Mouse (Mus musculus) CH12.LX (cell line): ENCODE results near the gene Svep1. TPM values are rescaled to one million over a fixed set of nuclear protein-coding genes. Genes with fewer than 3 reads are reported as not detected.

Source experiments
- DNase-seq: peaks from one replicate; pipeline ENCODE4 v3.0.0-alpha.2; 2013; ENCODE audit errors: extremely low read depth
- H3K27ac ChIP-seq: 2 replicates; pipeline ENCODE4 v1.5.1; 2012; ENCODE audit warnings: low read depth, mild to moderate bottlenecking, control low read depth, moderate library complexity; ENCODE audit not compliant: insufficient read depth
- H3K27me3 ChIP-seq: replicated peaks from 2 replicates; pipeline ENCODE3; 2012; ENCODE audit warnings: inconsistent platforms
- H3K36me3 ChIP-seq, 2 experiments: replicated peaks in 1 of 2; 2 replicates each; pipeline versions ENCODE3 to v1.6.1; 2012; ENCODE audit warnings: inconsistent platforms in 1 of 2, low read length in 1 of 2, mild to moderate bottlenecking in 1 of 2, mixed read lengths in 1 of 2, moderate library complexity in 1 of 2; ENCODE audit not compliant: control insufficient read depth in 1 of 2, insufficient read depth in 1 of 2
- H3K4me1 ChIP-seq, 2 experiments: 2 replicates each; pipeline ENCODE4 v1.6.1; 2012; ENCODE audit warnings: inconsistent platforms in 1 of 2, moderate library complexity in 1 of 2; ENCODE audit not compliant: insufficient read depth in 2 of 2, control insufficient read depth in 1 of 2
- H3K4me2 ChIP-seq: 2 replicates; pipeline ENCODE4 v1.6.1; 2012; ENCODE audit warnings: low read depth, mild to moderate bottlenecking, control low read depth; ENCODE audit not compliant: poor library complexity, insufficient read depth, severe bottlenecking
- H3K4me3 ChIP-seq, 3 experiments: fragments of 150-350 bp in 1 of 3; sonication (generic) in 1 of 3; replicated peaks in 1 of 3; 2 replicates each; pipeline versions ENCODE3 to v1.5.1; 2011 to 2012; ENCODE audit warnings: low read depth in 2 of 3, low read length in 2 of 3, mild to moderate bottlenecking in 2 of 3, moderate library complexity in 2 of 3, control low read depth in 1 of 3, improper control_type of control experiment in 1 of 3, inconsistent platforms in 1 of 3, mixed read lengths in 1 of 3; ENCODE audit not compliant: poor library complexity in 1 of 3
- H3K79me2 ChIP-seq: replicated peaks from 2 replicates; pipeline ENCODE4 v1.6.1; 2012; ENCODE audit warnings: mild to moderate bottlenecking, moderate library complexity; ENCODE audit not compliant: control insufficient read depth, poor library complexity, insufficient read depth, severe bottlenecking; ENCODE audit errors: extremely low read depth
- H3K9ac ChIP-seq: 2 replicates; pipeline ENCODE4 v1.6.1; 2012; ENCODE audit warnings: low read depth, mild to moderate bottlenecking, control low read depth, moderate library complexity; ENCODE audit not compliant: insufficient read depth
- H3K9me3 ChIP-seq: replicated peaks from 2 replicates; pipeline ENCODE3; 2012; ENCODE audit warnings: low read length, inconsistent platforms, mixed read lengths
- CHD1 ChIP-seq: IDR thresholded peaks from 2 replicates; pipeline ENCODE4 v1.6.1; 2012; ENCODE audit warnings: low read depth, low read length, improper control_type of control experiment, inconsistent platforms
- CHD2 ChIP-seq: IDR thresholded peaks from 2 replicates; pipeline ENCODE4 v1.6.1; 2011; ENCODE audit warnings: low read length, improper control_type of control experiment
- CTCF ChIP-seq, 2 experiments: IDR thresholded peaks in 1 of 2; conservative IDR thresholded peaks in 1 of 2; 2 replicates each; pipeline ENCODE4 v1.5.1; 2011 to 2012; ENCODE audit warnings: low read depth in 2 of 2, low read length in 2 of 2, improper control_type of control experiment in 1 of 2, inconsistent platforms in 1 of 2, mild to moderate bottlenecking in 1 of 2, moderate library complexity in 1 of 2
- EP300 ChIP-seq: IDR thresholded peaks from 2 replicates; pipeline ENCODE4 v1.6.1; 2011; ENCODE audit warnings: low read length, improper control_type of control experiment
- ETS1 ChIP-seq: conservative IDR thresholded peaks from 2 replicates; pipeline ENCODE4 v1.6.1; 2012; ENCODE audit warnings: low read depth, mild to moderate bottlenecking, inconsistent platforms, low read length, improper control_type of control experiment, moderate library complexity
- GABPA ChIP-seq: IDR thresholded peaks from 2 replicates; pipeline ENCODE4 v1.6.1; 2012; ENCODE audit warnings: low read depth, low read length, improper control_type of control experiment, inconsistent platforms; ENCODE audit not compliant: insufficient replicate concordance
- IRF4 ChIP-seq: IDR thresholded peaks from 2 replicates; pipeline ENCODE4 v1.6.1; 2014; ENCODE audit warnings: low read depth, mild to moderate bottlenecking, inconsistent platforms, low read length, improper control_type of control experiment
- JUN ChIP-seq: IDR thresholded peaks from 2 replicates; pipeline ENCODE4 v1.6.1; 2011; ENCODE audit warnings: low read depth, mild to moderate bottlenecking, low read length, improper control_type of control experiment, moderate library complexity; ENCODE audit not compliant: insufficient read depth
- JUND ChIP-seq: conservative IDR thresholded peaks from 2 replicates; pipeline ENCODE4 v1.6.1; 2011; ENCODE audit warnings: low read depth, low read length, improper control_type of control experiment
- KAT2A ChIP-seq: IDR thresholded peaks from 2 replicates; pipeline ENCODE4 v1.6.1; 2012; ENCODE audit warnings: low read length, improper control_type of control experiment, inconsistent platforms; ENCODE audit not compliant: insufficient replicate concordance
- MAX ChIP-seq: IDR thresholded peaks from 2 replicates; pipeline ENCODE4 v1.6.1; 2011; ENCODE audit warnings: low read length, improper control_type of control experiment
- MAZ ChIP-seq: IDR thresholded peaks from 2 replicates; pipeline ENCODE4 v1.6.1; 2012; ENCODE audit warnings: low read depth, mild to moderate bottlenecking, inconsistent platforms, low read length, improper control_type of control experiment, moderate library complexity
- MXI1 ChIP-seq: IDR thresholded peaks from 2 replicates; pipeline ENCODE4 v1.6.1; 2011; ENCODE audit warnings: mild to moderate bottlenecking, low read depth, low read length, improper control_type of control experiment
- MYC ChIP-seq: IDR thresholded peaks from 2 replicates; pipeline ENCODE4 v1.6.1; 2011; ENCODE audit warnings: low read depth, mild to moderate bottlenecking, improper control_type of control experiment, low read length
- NELFE ChIP-seq: IDR thresholded peaks from 2 replicates; pipeline ENCODE4 v1.6.1; 2011; ENCODE audit warnings: low read depth, low read length, improper control_type of control experiment
- NRF1 ChIP-seq: IDR thresholded peaks from 2 replicates; pipeline ENCODE4 v1.6.1; 2014; ENCODE audit warnings: low read depth, mild to moderate bottlenecking, inconsistent platforms, low read length, improper control_type of control experiment, moderate library complexity
- POLR2AphosphoS2 ChIP-seq: IDR thresholded peaks from 2 replicates; pipeline ENCODE4 v1.6.1; 2011; ENCODE audit warnings: low read depth, low read length, improper control_type of control experiment
- RAD21 ChIP-seq: IDR thresholded peaks from 2 replicates; pipeline ENCODE4 v1.6.1; 2011; ENCODE audit warnings: low read depth, mild to moderate bottlenecking, low read length, improper control_type of control experiment, moderate library complexity
- RCOR1 ChIP-seq: conservative IDR thresholded peaks from 2 replicates; pipeline ENCODE4 v1.6.1; 2012; ENCODE audit warnings: low read depth, mild to moderate bottlenecking, inconsistent platforms, low read length, improper control_type of control experiment
- SIN3A ChIP-seq: IDR thresholded peaks from 2 replicates; pipeline ENCODE4 v1.6.1; 2012; ENCODE audit warnings: low read length, improper control_type of control experiment, inconsistent platforms
- TCF12 ChIP-seq: IDR thresholded peaks from 2 replicates; pipeline ENCODE4 v1.6.1; 2014; ENCODE audit warnings: low read depth, mild to moderate bottlenecking, inconsistent platforms, low read length, improper control_type of control experiment
- UBTF ChIP-seq: IDR thresholded peaks from 2 replicates; pipeline ENCODE4 v1.6.1; 2012; ENCODE audit warnings: low read depth, mild to moderate bottlenecking, inconsistent platforms, low read length, improper control_type of control experiment, moderate library complexity
- USF2 ChIP-seq: conservative IDR thresholded peaks from 2 replicates; pipeline ENCODE4 v1.6.1; 2011; ENCODE audit warnings: low read depth, low read length, improper control_type of control experiment
- ZKSCAN1 ChIP-seq: IDR thresholded peaks from 2 replicates; pipeline ENCODE4 v1.6.1; 2012; ENCODE audit warnings: low read depth, inconsistent platforms, low read length, improper control_type of control experiment, borderline replicate concordance
- ZNF384 ChIP-seq: IDR thresholded peaks from 2 replicates; pipeline ENCODE4 v1.6.1; 2012; ENCODE audit warnings: low read depth, low read length, improper control_type of control experiment, inconsistent platforms
- dilution Hi-C: fragments of 300-500 bp; cut with MboI; formaldehyde crosslinking; loops from 2 replicates; pipeline ENCODE4 v1.14.3; 2020; ENCODE audit warnings: low sequenced_read_pairs; ENCODE audit not compliant: extremely low pct_unique_long_range_greater_than_20kb, extremely low pct_ligation_motif_present
- in situ Hi-C: fragments of 300-500 bp; cut with MboI; formaldehyde crosslinking; loops from 3 replicates; pipeline ENCODE4 v1.14.3; 2019; ENCODE audit warnings: low sequenced_read_pairs, low pct_ligation_motif_present, low pct_unique_long_range_greater_than_20kb, mixed read lengths
- polyA plus RNA-seq: library from polyadenylated mRNA; unstranded; fragments of >175 nt; gene quantifications from 2 replicates; pipeline ENCODE4 v1.2.1, GENCODE M21; 2012; ENCODE audit warnings: low read depth; ENCODE audit not compliant: insufficient read length
- total RNA-seq, 2 experiments: library from RNA; depleted of rRNA; stranded (reverse); fragments of 300-350 nt in 1 of 2; fragments of >200 nt in 1 of 2; gene quantifications; 2 replicates each; pipeline ENCODE4 v1.2.3; 2012 to 2014

The Svep1 gene
- total and polyA plus RNA-seq, 3 experiments, result not detected

DNA sequence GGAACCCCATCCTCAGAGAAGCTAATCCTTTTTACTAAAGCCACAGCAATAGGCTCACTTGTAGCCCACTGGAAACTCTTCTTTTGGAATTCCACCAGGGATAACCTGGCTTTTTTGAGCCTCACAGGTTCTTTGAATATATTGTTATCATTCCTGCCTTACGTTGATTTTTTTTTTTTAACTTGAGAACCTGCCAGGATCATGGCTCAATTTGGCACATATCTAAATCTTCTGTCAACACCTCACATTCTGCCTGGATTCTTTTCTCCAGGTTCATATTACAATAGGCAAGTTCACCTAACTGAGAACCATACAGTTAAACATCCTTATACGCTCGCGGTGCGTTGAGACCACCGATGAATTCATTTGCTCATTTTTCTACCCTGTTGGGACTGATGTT is 28.2 kb downstream of the Svep1 start:
- in situ Hi-C loops, result no loop called here
- dilution Hi-C loops, result no loop called here
- H3K79me2 ChIP-seq, result no peaks in the 10 kb centered on the region
- TF ChIP-seq JUND (no peak), MXI1 (no peak), IRF4 (no peak), ZNF384 (no peak), UBTF (no peak), CTCF (conservative IDR thresholded peaks at IDR 0.05 in 1 of 2, IDR thresholded peaks at IDR 0.05 in 1 of 2; ENCODE audit: low read depth in 2 of 2, low read length in 2 of 2) (no peak), MAZ (no peak), NRF1 (no peak), GABPA (no peak), ETS1 (no peak), RCOR1 (no peak), EP300 (no peak), ZKSCAN1 (no peak), POLR2AphosphoS2 (no peak)
- TF ChIP-seq, all 38 proteins: peak for 0
- no peaks in the 10 kb centered on the region for H3K4me1 ChIP-seq
- no peaks in the 10 kb centered on the region for H3K9me3 ChIP-seq
- H3K4me3 ChIP-seq, result no peak overlapping the region
- H3K9ac ChIP-seq, result no peak overlapping the region
- no peaks in the 10 kb centered on the region for H3K27me3 ChIP-seq
- H3K4me2 ChIP-seq, result no peak overlapping the region
- H3K27ac ChIP-seq, result no peak overlapping the region
- DNase-seq, result no peak
- H3K36me3 ChIP-seq, result no peaks in the 10 kb centered on the region

DNA sequence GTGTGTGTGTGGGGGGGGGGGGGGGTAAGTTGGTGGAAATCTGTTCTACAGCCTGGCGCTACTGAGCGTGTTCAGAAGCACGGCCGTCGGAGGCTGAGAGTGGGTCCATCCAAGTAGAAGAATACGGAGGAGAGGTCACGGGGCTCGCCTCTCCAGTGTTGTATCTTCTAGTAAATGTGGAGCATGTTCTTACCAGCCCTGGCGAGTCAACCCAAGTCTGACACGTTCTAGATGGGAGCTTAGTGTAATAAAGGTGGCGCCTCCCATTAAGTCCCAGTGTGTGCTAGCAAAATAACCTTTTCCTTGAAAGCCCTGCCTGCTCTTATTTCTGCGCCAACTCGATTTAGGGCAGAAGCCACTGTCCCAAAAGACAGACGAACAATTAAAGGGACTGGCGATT is 29.4 kb downstream of the Svep1 start:
- H3K4me3 ChIP-seq, result no peak overlapping the region
- no peaks in the 10 kb centered on the region for H3K4me1 ChIP-seq
- dilution Hi-C loops (no loop called here), in situ Hi-C loops (no loop called here)
- H3K4me2 ChIP-seq, result no peak overlapping the region
- DNase-seq, result no peak
- no peaks in the 10 kb centered on the region for H3K9me3 ChIP-seq
- no peaks in the 10 kb centered on the region for H3K36me3 ChIP-seq
- H3K27me3 ChIP-seq, result no peaks in the 10 kb centered on the region
- H3K27ac ChIP-seq, result no peak overlapping the region
- H3K9ac ChIP-seq, result no peak overlapping the region
- H3K79me2 ChIP-seq, result no peaks in the 10 kb centered on the region
- TF ChIP-seq MAZ (no peak), JUN (no peak), TCF12 (no peak), KAT2A (no peak), CHD2 (no peak), GABPA (no peak), IRF4 (no peak), CHD1 (no peak), ETS1 (no peak), CTCF (conservative IDR thresholded peaks at IDR 0.05 in 1 of 2, IDR thresholded peaks at IDR 0.05 in 1 of 2; ENCODE audit: low read depth in 2 of 2, low read length in 2 of 2) (no peak), RCOR1 (no peak), MAX (no peak), UBTF (no peak), USF2 (no peak), RAD21 (no peak), NELFE (no peak), SIN3A (no peak), MYC (no peak), MXI1 (no peak)
